Mouse (Mus musculus): ENCODE data around the gene Arl3. TPM values are rescaled to one million over a fixed set of nuclear protein-coding genes. Genes with fewer than 3 reads are reported as not detected.

The Arl3 gene
- polyA plus RNA-seq, 1 experiment from 2014 or later: 64.5 TPM

DNA sequence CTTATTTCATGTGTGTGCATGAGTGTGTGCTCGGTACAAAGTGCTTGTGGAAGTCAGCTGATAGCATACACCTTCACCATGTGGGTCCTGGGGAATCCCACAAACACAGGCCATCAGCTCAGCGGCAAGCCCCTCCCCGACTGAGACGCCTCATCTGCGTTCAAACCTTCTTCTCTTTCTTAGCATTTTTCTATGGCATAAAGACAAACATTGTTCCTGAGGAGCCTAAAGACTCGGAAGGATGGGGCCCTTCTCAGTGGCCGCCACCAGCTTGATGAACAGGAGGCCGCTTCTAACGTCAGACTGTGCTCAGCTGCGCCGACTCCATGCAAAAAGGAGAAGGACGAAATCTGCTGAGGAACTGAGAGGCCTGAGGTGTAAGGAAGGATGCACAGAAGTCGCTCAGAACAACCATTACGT, 8.9 kb downstream of the Arl3 start:
- WGBS: 74% methylated on average over 14 of the region's 14 CpGs
- no peak overlapping the region for H3K4me3 ChIP-seq (ENCODE audit: low read length)
- no peaks in the 10 kb centered on the region for H3K9me3 ChIP-seq (ENCODE audit: control insufficient read depth, low read length)
- H3K9ac ChIP-seq (ENCODE audit: low read depth, low read length): no peak overlapping the region
- ATAC-seq: no peak
- no peaks in the 10 kb centered on the region for H3K27me3 ChIP-seq (replicated peaks; ENCODE audit: control insufficient read depth, insufficient read depth, low read length)
- H3K36me3 ChIP-seq (ENCODE audit: control insufficient read depth, insufficient read depth, low read length): no peaks in the 10 kb centered on the region
- H3K4me1 ChIP-seq (ENCODE audit: control insufficient read depth, insufficient read depth, low read length): no peaks in the 10 kb centered on the region
- no peak overlapping the region for H3K27ac ChIP-seq (ENCODE audit: low read length)
- H3K4me2 ChIP-seq (ENCODE audit: low read depth, low read length): no peak overlapping the region

GRCm38 (mm10) chr19:46563603-46564002, 9.4 kb downstream of the Arl3 start:
- no peak overlapping the region for H3K9ac ChIP-seq (ENCODE audit: low read depth, low read length)
- ATAC-seq: no peak
- H3K4me1 ChIP-seq (ENCODE audit: control insufficient read depth, insufficient read depth, low read length): no peaks in the 10 kb centered on the region
- no peak overlapping the region for H3K4me3 ChIP-seq (ENCODE audit: low read length)
- H3K36me3 ChIP-seq (ENCODE audit: control insufficient read depth, insufficient read depth, low read length): no peaks in the 10 kb centered on the region
- no peaks in the 10 kb centered on the region for H3K27me3 ChIP-seq (replicated peaks; ENCODE audit: control insufficient read depth, insufficient read depth, low read length)
- WGBS: 79% methylated on average over 4 of the region's 4 CpGs
- no peak overlapping the region for H3K27ac ChIP-seq (ENCODE audit: low read length)
- H3K9me3 ChIP-seq (ENCODE audit: control insufficient read depth, low read length): no peaks in the 10 kb centered on the region
- H3K4me2 ChIP-seq (ENCODE audit: low read depth, low read length): no peak overlapping the region

GRCm38 (mm10) chr19:46562581-46563515, 10.2 kb downstream of the Arl3 start:
- Histone ChIP-seq H3K9ac (ENCODE audit: low read depth, low read length) (no peak overlapping the region), H3K4me2 (ENCODE audit: low read depth, low read length) (no peak overlapping the region), H3K27ac (ENCODE audit: low read length) (no peak overlapping the region), H3K4me1 (ENCODE audit: control insufficient read depth, insufficient read depth, low read length) (no peaks in the 10 kb centered on the region), H3K4me3 (ENCODE audit: low read length) (no peak overlapping the region), H3K27me3 (replicated peaks; ENCODE audit: control insufficient read depth, insufficient read depth, low read length) (no peaks in the 10 kb centered on the region), H3K9me3 (ENCODE audit: control insufficient read depth, low read length) (no peaks in the 10 kb centered on the region), H3K36me3 (ENCODE audit: control insufficient read depth, insufficient read depth, low read length) (no peaks in the 10 kb centered on the region)
- ATAC-seq: no peak
- WGBS: 87% methylated on average over 14 of the region's 14 CpGs

DNA sequence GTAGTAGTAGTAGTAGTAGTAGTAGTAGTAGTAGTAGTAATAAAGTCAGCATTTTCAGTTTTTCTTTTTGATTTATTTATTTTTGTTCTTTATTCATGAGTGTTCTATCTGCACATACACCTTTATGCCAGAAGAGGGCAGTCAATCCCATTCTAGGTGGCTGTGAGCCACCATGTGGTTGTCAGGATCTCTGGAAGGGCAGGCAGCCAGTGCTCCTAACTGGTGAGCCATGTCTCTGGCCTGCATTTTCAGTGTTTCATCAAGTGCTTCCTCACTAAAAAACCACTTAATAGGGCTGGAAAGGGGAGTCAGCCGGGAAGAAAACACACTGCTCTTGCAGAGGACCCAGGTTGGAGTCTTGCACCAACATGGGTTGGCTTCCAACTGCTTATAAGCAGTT, 10.9 kb downstream of the Arl3 start:
- H3K9ac ChIP-seq (ENCODE audit: low read depth, low read length): no peak overlapping the region
- no peaks in the 10 kb centered on the region for H3K4me1 ChIP-seq (ENCODE audit: control insufficient read depth, insufficient read depth, low read length)
- no peaks in the 10 kb centered on the region for H3K9me3 ChIP-seq (ENCODE audit: control insufficient read depth, low read length)
- H3K4me2 ChIP-seq (ENCODE audit: low read depth, low read length): no peak overlapping the region
- no peaks in the 10 kb centered on the region for H3K27me3 ChIP-seq (replicated peaks; ENCODE audit: control insufficient read depth, insufficient read depth, low read length)
- no peak overlapping the region for H3K4me3 ChIP-seq (ENCODE audit: low read length)
- WGBS: 30% methylated on average over 1 of the region's 1 CpGs
- H3K36me3 ChIP-seq (ENCODE audit: control insufficient read depth, insufficient read depth, low read length): no peaks in the 10 kb centered on the region
- no peak overlapping the region for H3K27ac ChIP-seq (ENCODE audit: low read length)
- ATAC-seq: no peak; the same call in 1 of the 2 replicates

DNA sequence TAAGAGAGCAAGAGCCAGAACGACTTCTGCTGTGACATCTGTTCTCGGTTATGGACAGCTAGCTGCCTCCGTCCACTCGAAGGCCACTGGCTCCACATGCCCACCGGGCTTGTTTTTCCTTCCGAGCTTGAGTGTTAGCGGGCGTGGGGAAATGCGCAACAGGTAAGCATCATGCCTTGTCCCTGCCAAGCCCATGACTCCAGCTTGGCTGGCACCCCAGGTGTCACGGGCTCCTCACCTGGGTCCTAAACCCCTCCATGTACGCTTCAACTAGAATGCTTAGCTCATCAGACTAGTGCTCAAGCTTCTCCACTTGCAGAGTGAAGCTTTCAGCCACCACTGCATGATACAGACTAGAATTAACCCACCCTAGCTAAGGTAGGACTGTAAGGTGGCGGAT, 14.4 kb downstream of the Arl3 start:
- Histone ChIP-seq H3K27me3 (replicated peaks; ENCODE audit: control insufficient read depth, insufficient read depth, low read length) (no peaks in the 10 kb centered on the region), H3K27ac (ENCODE audit: low read length) (no peak overlapping the region), H3K4me2 (ENCODE audit: low read depth, low read length) (no peak overlapping the region), H3K36me3 (ENCODE audit: control insufficient read depth, insufficient read depth, low read length) (no peaks in the 10 kb centered on the region), H3K4me1 (ENCODE audit: control insufficient read depth, insufficient read depth, low read length) (peaks cover under 1% of the 10 kb centered on the region; the same call in 1 of the 2 replicates), H3K9ac (ENCODE audit: low read depth, low read length) (no peak overlapping the region), H3K9me3 (ENCODE audit: control insufficient read depth, low read length) (no peaks in the 10 kb centered on the region), H3K4me3 (ENCODE audit: low read length) (no peak overlapping the region)
- no peak for ATAC-seq
- WGBS: 76% methylated on average over 12 of the region's 12 CpGs

- H3K4me3 ChIP-seq (ENCODE audit: low read length): no peak overlapping the region
Observed at GRCm38 (mm10) chr19:46558009-46558408, 15.0 kb downstream of the Arl3 start.

GRCm38 (mm10) chr19:46553541-46553955, 19.4 kb downstream of the Arl3 start:
- H3K4me1 ChIP-seq (ENCODE audit: control insufficient read depth, insufficient read depth, low read length): peaks cover 5% of the 10 kb centered on the region; the same call in 1 of the 2 replicates
- H3K27ac ChIP-seq (ENCODE audit: low read length): no peak overlapping the region
- no peak overlapping the region for H3K9ac ChIP-seq (ENCODE audit: low read depth, low read length)
- H3K9me3 ChIP-seq (ENCODE audit: control insufficient read depth, low read length): no peaks in the 10 kb centered on the region
- no peak overlapping the region for H3K4me2 ChIP-seq (ENCODE audit: low read depth, low read length)
- 50% methylated on average over 11 of the region's 11 CpGs for WGBS
- ATAC-seq: peak; percentile 46; the same call in 1 of the 2 replicates
- no peaks in the 10 kb centered on the region for H3K27me3 ChIP-seq (replicated peaks; ENCODE audit: control insufficient read depth, insufficient read depth, low read length)
- no peak overlapping the region for H3K4me3 ChIP-seq (ENCODE audit: low read length)
- H3K36me3 ChIP-seq (ENCODE audit: control insufficient read depth, insufficient read depth, low read length): peaks cover 4% of the 10 kb centered on the region; the same call in 1 of the 2 replicates

More at GRCm38 (mm10) chr19:46558009-46558408, 15.0 kb downstream of the Arl3 start:
- Histone ChIP-seq H3K4me2 (ENCODE audit: low read depth, low read length) (no peak overlapping the region), H3K9ac (ENCODE audit: low read depth, low read length) (no peak overlapping the region), H3K27ac (ENCODE audit: low read length) (no peak overlapping the region), H3K4me1 (ENCODE audit: control insufficient read depth, insufficient read depth, low read length) (peaks cover 5% of the 10 kb centered on the region; the same call in 1 of the 2 replicates), H3K27me3 (replicated peaks; ENCODE audit: control insufficient read depth, insufficient read depth, low read length) (no peaks in the 10 kb centered on the region), H3K36me3 (ENCODE audit: control insufficient read depth, insufficient read depth, low read length) (no peaks in the 10 kb centered on the region), H3K9me3 (ENCODE audit: control insufficient read depth, low read length) (no peaks in the 10 kb centered on the region)
- 75% methylated on average over 8 of the region's 8 CpGs for WGBS
- no peak for ATAC-seq

GRCm38 (mm10) chr19:46552496-46552895, 20.5 kb downstream of the Arl3 start:
- no peak for ATAC-seq
- Histone ChIP-seq H3K4me2 (ENCODE audit: low read depth, low read length) (no peak overlapping the region), H3K9me3 (ENCODE audit: control insufficient read depth, low read length) (no peaks in the 10 kb centered on the region), H3K36me3 (ENCODE audit: control insufficient read depth, insufficient read depth, low read length) (peaks cover 4% of the 10 kb centered on the region; the same call in 1 of the 2 replicates), H3K27ac (ENCODE audit: low read length) (no peak overlapping the region), H3K27me3 (replicated peaks; ENCODE audit: control insufficient read depth, insufficient read depth, low read length) (no peaks in the 10 kb centered on the region), H3K4me1 (ENCODE audit: control insufficient read depth, insufficient read depth, low read length) (peaks cover 5% of the 10 kb centered on the region; the same call in 1 of the 2 replicates), H3K4me3 (ENCODE audit: low read length) (no peak overlapping the region), H3K9ac (ENCODE audit: low read depth, low read length) (no peak overlapping the region)
- WGBS: 85% methylated on average over 3 of the region's 4 CpGs

DNA sequence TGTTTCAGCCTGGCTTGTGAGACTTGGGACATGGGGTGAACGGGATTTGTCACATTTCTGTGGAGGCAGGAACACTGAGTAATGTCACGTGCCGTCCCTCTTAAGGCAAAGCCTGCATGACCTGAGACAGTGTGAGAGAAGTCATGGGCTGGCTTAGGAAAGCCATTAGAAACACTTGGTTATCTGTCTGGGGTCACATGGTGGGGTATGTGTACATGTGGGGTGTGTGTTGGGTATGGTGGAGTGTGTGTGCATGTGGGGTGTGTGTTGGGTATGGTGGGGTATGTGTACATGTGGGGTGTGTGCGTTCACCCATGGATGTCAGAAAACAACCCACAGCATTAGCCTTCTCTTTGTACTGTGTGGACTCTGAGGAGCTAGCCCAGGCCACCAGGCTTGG, 22.6 kb downstream of the Arl3 start:
- no peak for ATAC-seq
- no peak overlapping the region for H3K9ac ChIP-seq (ENCODE audit: low read depth, low read length)
- 90% methylated on average over 4 of the region's 4 CpGs for WGBS
- no peaks in the 10 kb centered on the region for H3K27me3 ChIP-seq (replicated peaks; ENCODE audit: control insufficient read depth, insufficient read depth, low read length)
- H3K27ac ChIP-seq (ENCODE audit: low read length): no peak overlapping the region
- H3K4me1 ChIP-seq (ENCODE audit: control insufficient read depth, insufficient read depth, low read length): peaks cover 5% of the 10 kb centered on the region; the same call in 1 of the 2 replicates
- H3K4me3 ChIP-seq (ENCODE audit: low read length): no peak overlapping the region
- no peaks in the 10 kb centered on the region for H3K9me3 ChIP-seq (ENCODE audit: control insufficient read depth, low read length)
- H3K4me2 ChIP-seq (ENCODE audit: low read depth, low read length): no peak overlapping the region
- H3K36me3 ChIP-seq (ENCODE audit: control insufficient read depth, insufficient read depth, low read length): peaks cover 4% of the 10 kb centered on the region; the same call in 1 of the 2 replicates

Measured in intestine, embryonic 16.5 days (tissue).